Mouse (Mus musculus): ENCODE data around the gene Slc22a8. TPM values are rescaled to one million over a fixed set of nuclear protein-coding genes. Genes with fewer than 3 reads are reported as not detected.

The Slc22a8 gene
- total and polyA plus RNA-seq, 3 experiments = not detected

- H3K27ac ChIP-seq (ENCODE audit: insufficient read depth, low read depth) = no peak overlapping the region
- no peaks in the 10 kb centered on the region for H3K79me2 ChIP-seq (replicated peaks; ENCODE audit: control insufficient read depth, extremely low read depth, insufficient read depth, poor library complexity, severe bottlenecking)
- H3K4me1 ChIP-seq (ENCODE audit: control insufficient read depth in 1 of 2, insufficient read depth in 2 of 2) = no peaks in the 10 kb centered on the region
- H3K36me3 ChIP-seq (replicated peaks in 1 of 2; ENCODE audit: control insufficient read depth in 1 of 2, insufficient read depth in 1 of 2, low read length in 1 of 2) = no peaks in the 10 kb centered on the region
- no peak for TF ChIP-seq ZC3H11A (IDR thresholded peaks at IDR 0.05; ENCODE audit: low read depth, low read length)
- no peak for TF ChIP-seq ETS1 (conservative IDR thresholded peaks at IDR 0.05; ENCODE audit: low read depth, low read length)
- no peak for TF ChIP-seq E2F4 (IDR thresholded peaks at IDR 0.05; ENCODE audit: insufficient replicate concordance, low read depth, low read length)
- no peak for TF ChIP-seq CHD1 (IDR thresholded peaks at IDR 0.05; ENCODE audit: low read depth, low read length)
- H3K27me3 ChIP-seq (replicated peaks) = no peaks in the 10 kb centered on the region
- no peaks in the 10 kb centered on the region for H3K9me3 ChIP-seq (replicated peaks; ENCODE audit: low read length)
- in situ Hi-C loops (cut with MboI; ENCODE audit: low pct_ligation_motif_present, low pct_unique_long_range_greater_than_20kb, low sequenced_read_pairs) (no loop called here), dilution Hi-C loops (cut with MboI; ENCODE audit: extremely low pct_ligation_motif_present, extremely low pct_unique_long_range_greater_than_20kb, low sequenced_read_pairs) (no loop called here)
- no peak overlapping the region for H3K4me3 ChIP-seq (replicated peaks in 1 of 3; ENCODE audit: low read depth in 2 of 3, low read length in 2 of 3, poor library complexity in 1 of 3)
- DNase-seq (ENCODE audit: extremely low read depth) = no peak
- H3K4me2 ChIP-seq (ENCODE audit: insufficient read depth, low read depth, poor library complexity, severe bottlenecking) = no peak overlapping the region
- H3K9ac ChIP-seq (ENCODE audit: insufficient read depth, low read depth) = no peak overlapping the region
Observed at GRCm38 (mm10) chr19:8564021-8564420, 27.0 kb upstream of the Slc22a8 start.

- Histone ChIP-seq H3K4me2 (ENCODE audit: insufficient read depth, low read depth, poor library complexity, severe bottlenecking) (no peak overlapping the region), H3K27ac (ENCODE audit: insufficient read depth, low read depth) (no peak overlapping the region), H3K27me3 (replicated peaks) (no peaks in the 10 kb centered on the region), H3K36me3 (replicated peaks in 1 of 2; ENCODE audit: control insufficient read depth in 1 of 2, insufficient read depth in 1 of 2, low read length in 1 of 2) (no peaks in the 10 kb centered on the region), H3K9me3 (replicated peaks; ENCODE audit: low read length) (no peaks in the 10 kb centered on the region), H3K4me1 (ENCODE audit: control insufficient read depth in 1 of 2, insufficient read depth in 2 of 2) (no peaks in the 10 kb centered on the region), H3K9ac (ENCODE audit: insufficient read depth, low read depth) (no peak overlapping the region), H3K79me2 (replicated peaks; ENCODE audit: control insufficient read depth, extremely low read depth, insufficient read depth, poor library complexity, severe bottlenecking) (no peaks in the 10 kb centered on the region), H3K4me3 (replicated peaks in 1 of 3; ENCODE audit: low read depth in 2 of 3, low read length in 2 of 3, poor library complexity in 1 of 3) (no peak overlapping the region)
- in situ Hi-C loops (cut with MboI; ENCODE audit: low pct_ligation_motif_present, low pct_unique_long_range_greater_than_20kb, low sequenced_read_pairs) (no loop called here), dilution Hi-C loops (cut with MboI; ENCODE audit: extremely low pct_ligation_motif_present, extremely low pct_unique_long_range_greater_than_20kb, low sequenced_read_pairs) (no loop called here)
- TF ChIP-seq BHLHE40 (IDR thresholded peaks at IDR 0.05; ENCODE audit: low read depth, low read length) (no peak), EP300 (IDR thresholded peaks at IDR 0.05; ENCODE audit: low read length) (no peak), ETS1 (conservative IDR thresholded peaks at IDR 0.05; ENCODE audit: low read depth, low read length) (no peak), SMC3 (IDR thresholded peaks at IDR 0.05; ENCODE audit: low read depth, low read length) (no peak), MAFK (IDR thresholded peaks at IDR 0.05; ENCODE audit: insufficient replicate concordance, low read length) (no peak), MAX (IDR thresholded peaks at IDR 0.05; ENCODE audit: low read length) (no peak)
- no peak for DNase-seq (ENCODE audit: extremely low read depth)
Observed at GRCm38 (mm10) chr19:8564469-8564868, 26.6 kb upstream of the Slc22a8 start.

- Histone ChIP-seq H3K9ac (ENCODE audit: insufficient read depth, low read depth) (no peak overlapping the region), H3K4me3 (replicated peaks in 1 of 3; ENCODE audit: low read depth in 2 of 3, low read length in 2 of 3, poor library complexity in 1 of 3) (no peak overlapping the region), H3K27ac (ENCODE audit: insufficient read depth, low read depth) (no peak overlapping the region), H3K4me2 (ENCODE audit: insufficient read depth, low read depth, poor library complexity, severe bottlenecking) (no peak overlapping the region), H3K27me3 (replicated peaks) (no peaks in the 10 kb centered on the region), H3K36me3 (replicated peaks in 1 of 2; ENCODE audit: control insufficient read depth in 1 of 2, insufficient read depth in 1 of 2, low read length in 1 of 2) (no peaks in the 10 kb centered on the region), H3K79me2 (replicated peaks; ENCODE audit: control insufficient read depth, extremely low read depth, insufficient read depth, poor library complexity, severe bottlenecking) (no peaks in the 10 kb centered on the region), H3K4me1 (ENCODE audit: control insufficient read depth in 1 of 2, insufficient read depth in 2 of 2) (no peaks in the 10 kb centered on the region), H3K9me3 (replicated peaks; ENCODE audit: low read length) (no peaks in the 10 kb centered on the region)
- in situ Hi-C loops (cut with MboI; ENCODE audit: low pct_ligation_motif_present, low pct_unique_long_range_greater_than_20kb, low sequenced_read_pairs) = loop anchor here (5.0 kb wide), 1 partner anchor 122 kb away; no protein-coding TSS in a partner anchor
- dilution Hi-C loops (cut with MboI; ENCODE audit: extremely low pct_ligation_motif_present, extremely low pct_unique_long_range_greater_than_20kb, low sequenced_read_pairs) = no loop called here
- TF ChIP-seq MAFK (IDR thresholded peaks at IDR 0.05; ENCODE audit: insufficient replicate concordance, low read length) = peak; percentile 42; the same call in 1 of the 2 replicates
- TF ChIP-seq MXI1 (IDR thresholded peaks at IDR 0.05; ENCODE audit: low read depth, low read length) = no peak
- no peak for TF ChIP-seq ETS1 (conservative IDR thresholded peaks at IDR 0.05; ENCODE audit: low read depth, low read length)
- no peak for TF ChIP-seq MYC (IDR thresholded peaks at IDR 0.05; ENCODE audit: low read depth, low read length)
- no peak for DNase-seq (ENCODE audit: extremely low read depth)
Observed at GRCm38 (mm10) chr19:8565262-8565661, 25.8 kb upstream of the Slc22a8 start.

Data from CH12.LX (cell line).